Mouse (Mus musculus) neural tube, embryonic 14.5 days (tissue): ENCODE measurements around the gene Lyzl6. TPM values are rescaled to one million over a fixed set of nuclear protein-coding genes. Genes with fewer than 3 reads are reported as not detected.
A peak's percentile ranks its signal among the peaks of the same experiment; 100 is the strongest.
"Not testable (repeated sequence)": the region's sequence is repeated elsewhere in the genome, so short reads cannot be mapped to it uniquely, and the experiment has no call there.

Experiments
- ATAC-seq: fragments of 200-750 bp; cut with Nextera tagmentation; 2 replicates; pipeline ENCODE4 v1.8.0; 2017; ENCODE audit warnings: low read depth, mild to moderate bottlenecking, moderate TSS enrichment, moderate library complexity
- H3K27ac ChIP-seq: fragments of 300-500 bp; sonication (generic); 2 replicates; pipeline ENCODE4 v1.5.1; 2014; ENCODE audit warnings: low read depth, mild to moderate bottlenecking, control low read depth, low read length, moderate library complexity, mixed read lengths
- H3K27me3 ChIP-seq: fragments of 300-500 bp; sonication (generic); 2 replicates; pipeline ENCODE4 v1.6.1; 2014; ENCODE audit warnings: low read length; ENCODE audit not compliant: control insufficient read depth, insufficient read depth
- H3K36me3 ChIP-seq: fragments of 300-500 bp; sonication (generic); 2 replicates; pipeline ENCODE4 v1.6.1; 2014; ENCODE audit warnings: low read length, mixed read lengths; ENCODE audit not compliant: control insufficient read depth, insufficient read depth
- H3K4me1 ChIP-seq: fragments of 300-500 bp; sonication (generic); 2 replicates; pipeline ENCODE4 v1.6.1; 2014; ENCODE audit warnings: low read length; ENCODE audit not compliant: control insufficient read depth, insufficient read depth
- H3K4me2 ChIP-seq: fragments of 300-500 bp; sonication (generic); 2 replicates; pipeline ENCODE4 v1.6.1; 2014; ENCODE audit warnings: mild to moderate bottlenecking, low read depth, low read length, control low read depth
- H3K4me3 ChIP-seq: fragments of 300-500 bp; sonication (generic); 2 replicates; pipeline ENCODE4 v1.5.1; 2014; ENCODE audit warnings: low read depth, low read length, control low read depth, mixed read lengths
- H3K9ac ChIP-seq: fragments of 300-500 bp; sonication (generic); replicated peaks from 2 replicates; pipeline ENCODE4 v1.6.1; 2014; ENCODE audit warnings: low read depth, mild to moderate bottlenecking, control low read depth, low read length, mixed read lengths
- H3K9me3 ChIP-seq: fragments of 300-500 bp; sonication (generic); 2 replicates; pipeline ENCODE4 v1.6.1; 2016; ENCODE audit warnings: low read length; ENCODE audit not compliant: control insufficient read depth
- WGBS: fragments of 180-500 bp; shearing (Covaris S2); extraction: QIAGEN DNeasy Blood & Tissue Kit; methylation state at CpG from one replicate; pipeline ENCODE4 v1.1.7; 2014; 5-methylcytosine and 5-hydroxymethylcytosine counted together
- polyA plus RNA-seq: library from polyadenylated mRNA; unstranded; fragments of >200 nt; fragmentation: Nextera tagmentation; extraction: Ambion mirVana; gene quantifications from 2 replicates; pipeline ENCODE4 v1.2.1, GENCODE M21; 2014

Gene Lyzl6
- not detected in 2 replicates for polyA plus RNA-seq

DNA sequence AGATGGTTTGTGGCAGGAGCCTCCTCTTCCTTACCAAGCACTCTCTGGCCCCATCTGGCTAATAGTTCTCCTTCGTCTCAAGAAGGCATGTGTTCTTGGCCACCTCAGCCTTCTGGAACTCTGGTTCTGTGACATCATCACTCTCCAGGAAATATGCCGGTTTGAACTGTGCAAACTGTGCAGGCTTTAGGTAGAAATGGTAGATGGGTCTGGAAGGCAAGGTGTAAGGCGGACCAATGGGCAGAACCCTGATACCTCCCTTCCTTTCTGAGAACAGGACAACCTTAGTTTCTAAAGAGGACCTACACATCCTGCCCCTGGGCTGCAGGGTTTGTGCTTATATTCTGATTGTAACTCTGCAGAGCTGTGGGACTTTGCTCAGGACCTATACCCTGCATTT is at the start of gene Lyzl6:
Gene Lyzl6 (minus strand): TSS at position 101 of the 400 bp plus-strand sequence.
- H3K27ac ChIP-seq: no peak within 1 kb of the TSS
- H3K4me1 ChIP-seq: no peaks in the 10 kb centered on the region
- H3K27me3 ChIP-seq: no peaks in the 10 kb centered on the region
- H3K4me2 ChIP-seq: no peak within 1 kb of the TSS; the same call in 1 of the 2 replicates
- no peak within 1 kb of the TSS for H3K4me3 ChIP-seq
- no peak within 1 kb of the TSS for H3K9ac ChIP-seq
- H3K9me3 ChIP-seq: no peaks in the 10 kb centered on the region
- ATAC-seq: no peak
- 81% methylated on average over 3 of the region's 3 CpGs for whole genome bisulfite sequencing
- no peaks in the 10 kb centered on the region for H3K36me3 ChIP-seq

DNA sequence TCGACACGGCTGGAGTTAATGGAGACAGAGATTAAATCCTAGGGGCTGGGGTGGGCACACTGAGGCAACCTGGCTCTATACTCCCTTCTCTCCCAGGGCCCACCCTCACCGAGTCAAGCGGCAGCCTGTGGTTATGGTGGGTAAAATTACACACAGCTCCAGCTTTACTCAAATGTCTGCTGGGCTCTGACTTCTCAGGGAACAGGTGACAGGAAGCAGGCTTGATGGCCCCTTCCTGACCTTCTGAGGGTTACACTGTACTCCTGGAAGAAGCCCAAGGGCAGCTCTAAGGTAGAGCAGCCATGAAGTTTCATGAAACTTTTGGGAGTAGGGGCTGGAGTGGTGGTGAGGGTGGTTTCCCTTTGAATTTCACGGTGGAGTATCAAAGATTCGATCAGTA is 48.0 kb upstream of the Lyzl6 start:
- ATAC-seq: no peak
- H3K9ac ChIP-seq: no peak overlapping the region
- no peak overlapping the region for H3K4me2 ChIP-seq
- no peak overlapping the region for H3K27ac ChIP-seq
- H3K9me3 ChIP-seq: no peaks in the 10 kb centered on the region
- 93% methylated on average over 6 of the region's 6 CpGs for WGBS
- H3K4me3 ChIP-seq: no peak overlapping the region
- H3K27me3 ChIP-seq: no peaks in the 10 kb centered on the region
- H3K36me3 ChIP-seq: peaks cover 50% of the 10 kb centered on the region
- H3K4me1 ChIP-seq: no peaks in the 10 kb centered on the region

DNA sequence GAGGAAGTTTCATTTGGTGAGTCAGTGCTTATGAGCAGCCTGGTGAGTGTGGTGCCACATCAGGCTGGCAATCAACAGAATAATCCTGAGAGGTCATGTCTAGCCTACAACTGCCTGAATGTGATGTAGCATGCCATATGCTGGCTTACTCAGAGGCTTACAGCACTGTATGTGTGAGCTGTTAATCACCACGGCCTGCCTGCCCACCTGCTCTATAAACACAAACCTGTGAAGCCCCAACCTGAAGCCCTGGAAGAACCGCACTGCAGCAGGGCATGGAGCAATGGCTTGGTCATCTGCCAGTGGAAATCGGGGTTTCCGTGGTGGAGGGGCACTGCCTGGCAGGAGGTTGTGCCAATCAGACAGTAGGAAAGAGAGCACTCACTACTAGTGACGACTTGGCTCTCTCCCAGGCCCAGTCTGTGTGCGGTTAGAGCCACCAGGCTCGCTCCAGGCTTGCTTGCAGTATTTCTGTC is 46.6 kb upstream of the Lyzl6 start:
- no peaks in the 10 kb centered on the region for H3K9me3 ChIP-seq
- 90% methylated on average over 7 of the region's 7 CpGs for WGBS
- H3K27me3 ChIP-seq: no peaks in the 10 kb centered on the region
- no peak overlapping the region for H3K9ac ChIP-seq
- no peak for ATAC-seq
- H3K4me3 ChIP-seq: no peak overlapping the region
- no peaks in the 10 kb centered on the region for H3K4me1 ChIP-seq
- H3K27ac ChIP-seq: no peak overlapping the region
- H3K36me3 ChIP-seq: peaks cover 61% of the 10 kb centered on the region
- no peak overlapping the region for H3K4me2 ChIP-seq

DNA sequence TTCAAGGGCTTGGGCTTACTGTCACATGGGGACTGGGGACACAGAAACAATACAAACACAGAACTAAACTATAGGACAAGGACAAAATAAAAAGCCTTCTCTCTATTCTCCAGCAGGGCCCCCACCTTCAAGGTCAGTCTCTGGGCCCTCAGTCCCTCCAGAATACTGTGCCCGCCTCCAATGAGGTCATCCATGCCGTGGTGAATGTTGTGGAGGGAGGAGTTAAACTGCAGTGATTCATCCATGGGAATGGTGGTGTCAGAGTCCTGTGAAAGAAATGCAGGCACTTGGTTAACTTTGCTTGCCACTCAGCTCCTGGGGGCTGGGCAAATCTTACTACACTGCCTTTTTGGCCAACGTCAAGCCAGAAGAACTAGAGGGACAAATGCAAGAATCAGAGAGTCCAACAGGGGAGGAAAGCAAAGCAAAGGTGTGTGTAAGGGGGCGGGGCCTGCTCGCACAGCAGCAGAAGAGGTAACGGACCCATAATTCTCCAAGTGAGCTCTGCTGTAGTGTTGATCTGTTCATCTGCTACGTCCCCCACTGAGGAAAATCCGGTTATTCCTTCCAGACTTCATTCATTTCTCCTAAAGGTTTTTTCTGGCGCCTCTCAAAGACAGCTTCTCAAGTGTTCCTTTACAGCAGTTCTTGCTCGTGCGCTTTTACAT is 45.1 kb upstream of the Lyzl6 start:
- no peak for ATAC-seq
- WGBS: 90% methylated on average over 11 of the region's 11 CpGs
- no peaks in the 10 kb centered on the region for H3K4me1 ChIP-seq

DNA sequence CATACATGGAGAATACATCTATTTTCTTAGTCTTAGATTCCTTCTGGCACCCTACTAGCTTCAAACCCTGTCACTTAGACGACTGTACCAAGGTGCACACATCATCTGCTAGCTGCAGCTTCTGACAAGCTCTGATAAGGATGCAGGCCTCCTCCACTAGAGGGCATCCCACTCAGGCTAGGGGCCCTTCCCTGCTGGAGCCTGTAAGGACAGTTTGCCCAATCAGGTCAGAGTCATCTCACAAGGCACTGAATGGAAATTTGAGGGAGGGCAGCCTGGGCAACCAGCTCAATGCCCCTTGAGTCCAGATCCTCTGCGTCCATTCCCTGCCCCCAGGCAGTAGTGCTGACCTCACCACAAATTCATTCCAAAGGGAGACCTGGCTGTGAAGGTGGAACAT is 38.4 kb upstream of the Lyzl6 start:
- not testable (repeated sequence) for ATAC-seq, H3K4me3 ChIP-seq, H3K9me3 ChIP-seq, H3K27me3 ChIP-seq, H3K9ac ChIP-seq, H3K4me2 ChIP-seq, H3K4me1 ChIP-seq, H3K27ac ChIP-seq
- 36% methylated on average over 2 of the region's 2 CpGs for WGBS
- peaks cover 41% of the 10 kb centered on the region for H3K36me3 ChIP-seq

More for the DNA sequence above, 45.1 kb upstream of the Lyzl6 start:
- Histone ChIP-seq H3K4me3 (no peak overlapping the region), H3K9ac (no peak overlapping the region), H3K36me3 (peaks cover 71% of the 10 kb centered on the region), H3K27me3 (no peaks in the 10 kb centered on the region), H3K4me2 (no peak overlapping the region), H3K27ac (no peak overlapping the region), H3K9me3 (no peaks in the 10 kb centered on the region)

DNA sequence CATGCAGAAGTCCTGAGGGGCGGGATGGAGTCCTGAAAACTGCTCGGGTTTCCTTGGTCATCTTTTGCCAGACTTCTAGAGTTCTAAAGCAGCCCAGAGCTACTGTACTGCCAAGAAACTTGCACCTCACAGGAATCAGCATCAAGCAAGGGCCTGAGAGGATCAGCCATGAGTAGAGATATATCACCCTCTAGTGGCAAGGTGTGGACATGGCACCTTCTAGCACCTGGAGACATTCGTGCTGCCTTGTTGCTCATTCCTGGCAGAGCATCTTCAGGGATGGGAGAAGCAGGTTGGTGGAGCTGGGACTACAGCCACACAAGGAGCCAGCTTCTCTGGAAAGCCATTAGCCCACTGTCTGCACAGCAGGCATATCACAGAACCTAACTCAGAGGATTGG is 36.9 kb upstream of the Lyzl6 start:
- Histone ChIP-seq H3K9ac (no peak overlapping the region), H3K27me3 (no peaks in the 10 kb centered on the region), H3K27ac (no peak overlapping the region), H3K4me2 (no peak overlapping the region), H3K4me1 (no peaks in the 10 kb centered on the region), H3K4me3 (no peak overlapping the region), H3K9me3 (no peaks in the 10 kb centered on the region), H3K36me3 (peaks cover 27% of the 10 kb centered on the region)
- 49% methylated on average over 3 of the region's 3 CpGs for WGBS
- no peak for ATAC-seq

DNA sequence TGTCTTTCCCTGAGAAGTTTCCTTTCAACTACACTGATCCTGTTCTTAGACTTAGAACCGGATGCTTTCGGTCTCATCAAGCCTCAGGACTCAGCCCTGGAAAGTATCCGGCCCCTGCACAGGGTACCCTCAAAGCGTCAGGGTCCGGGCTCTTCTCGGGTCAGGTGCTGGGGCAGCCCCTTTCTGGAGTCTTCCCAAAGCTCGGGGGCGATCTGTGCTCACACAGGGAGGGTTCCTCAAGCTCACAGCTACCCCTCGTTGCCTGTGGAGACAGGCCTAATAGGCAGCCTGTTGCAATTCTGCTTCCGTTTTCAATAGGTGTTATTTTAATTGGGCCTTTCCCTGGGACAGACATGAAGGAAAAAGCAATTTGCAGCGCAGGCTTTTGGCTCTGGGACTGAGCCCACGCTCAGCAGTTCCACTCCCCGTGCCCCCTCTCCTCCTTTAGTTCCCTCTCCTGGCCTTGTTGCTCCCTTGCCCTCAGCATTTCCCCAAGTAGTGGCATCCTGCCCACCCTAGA is 28.3 kb upstream of the Lyzl6 start:
- Histone ChIP-seq H3K27me3 (no peaks in the 10 kb centered on the region), H3K9ac (no peak overlapping the region), H3K27ac (no peak overlapping the region), H3K4me2 (no peak overlapping the region), H3K4me1 (0 out of 2 replicates have a peak, but pooled peaks cover 9% of the 10 kb centered on the region), H3K9me3 (no peaks in the 10 kb centered on the region), H3K4me3 (no peak overlapping the region), H3K36me3 (no peaks in the 10 kb centered on the region)
- WGBS: 56% methylated on average over 13 of the region's 13 CpGs
- ATAC-seq: no peak

DNA sequence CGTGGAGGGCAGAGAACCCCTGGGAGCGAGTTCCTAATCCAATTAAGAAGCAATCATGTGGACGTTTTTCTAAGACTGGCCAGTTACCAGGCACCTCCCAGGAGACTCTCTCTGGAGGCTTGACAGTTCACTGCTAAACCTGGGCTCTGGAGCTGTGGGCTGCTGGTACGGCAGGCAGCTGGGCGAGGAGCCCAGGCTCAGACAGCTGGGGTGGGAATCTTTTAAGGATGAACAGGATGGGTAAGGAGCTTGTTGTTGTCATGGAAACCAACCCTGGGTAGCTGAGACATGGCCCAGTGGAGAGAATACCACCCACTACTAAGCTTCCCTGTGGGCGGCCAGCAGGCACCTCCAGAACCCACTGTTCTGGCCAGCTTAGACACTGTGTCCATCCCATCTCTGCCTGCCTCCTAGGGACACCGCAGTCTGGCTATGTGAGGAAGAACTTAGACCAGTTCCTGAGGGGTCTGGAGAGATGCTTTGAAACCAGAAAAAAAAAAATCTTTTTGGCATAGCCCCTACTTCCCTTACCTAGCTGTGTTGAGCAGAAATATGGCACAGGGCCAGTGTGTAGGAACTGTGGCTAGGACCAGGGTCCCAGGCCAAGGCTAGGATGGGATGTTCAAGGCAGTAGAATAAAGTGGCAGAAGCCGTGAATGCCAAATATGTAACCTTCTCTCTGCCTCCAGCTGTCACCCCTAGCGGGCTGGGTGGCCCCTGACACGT is 27.7 kb upstream of the Lyzl6 start:
- H3K27me3 ChIP-seq: no peaks in the 10 kb centered on the region
- no peaks in the 10 kb centered on the region for H3K36me3 ChIP-seq
- H3K27ac ChIP-seq: no peak overlapping the region
- H3K4me3 ChIP-seq: no peak overlapping the region
- H3K4me1 ChIP-seq: 0 out of 2 replicates have a peak, but pooled peaks cover 9% of the 10 kb centered on the region
- peak; percentile 79 for ATAC-seq
- 33% methylated on average over 10 of the region's 10 CpGs for WGBS
- H3K4me2 ChIP-seq: no peak overlapping the region
- no peaks in the 10 kb centered on the region for H3K9me3 ChIP-seq
- no peak overlapping the region for H3K9ac ChIP-seq

DNA sequence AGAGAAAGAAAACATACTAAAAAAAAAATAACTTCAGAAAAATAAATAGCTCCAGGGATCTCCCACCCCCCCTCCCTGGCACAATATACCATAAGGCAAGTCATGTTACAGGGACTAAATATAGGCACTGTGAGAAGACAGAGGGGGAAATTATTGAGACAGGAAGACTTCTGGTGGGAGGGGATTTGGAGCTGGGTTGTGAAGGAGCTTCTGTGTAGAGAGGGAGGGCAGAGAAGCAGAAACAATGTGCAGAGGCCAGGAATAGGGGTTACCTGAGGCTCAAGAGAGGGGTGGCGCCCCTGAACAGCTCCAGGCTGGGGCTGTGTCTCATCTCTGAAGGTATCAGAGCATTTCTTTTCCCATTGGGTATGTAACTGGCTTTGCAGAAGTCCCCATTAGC is 27.0 kb upstream of the Lyzl6 start:
- 77% methylated on average over 1 of the region's 1 CpGs for WGBS
- H3K4me1 ChIP-seq: 0 out of 2 replicates have a peak, but pooled peaks cover 9% of the 10 kb centered on the region
- no peaks in the 10 kb centered on the region for H3K9me3 ChIP-seq
- no peak overlapping the region for H3K27ac ChIP-seq
- no peak for ATAC-seq
- no peaks in the 10 kb centered on the region for H3K36me3 ChIP-seq
- no peak overlapping the region for H3K4me2 ChIP-seq
- no peak overlapping the region for H3K4me3 ChIP-seq
- H3K27me3 ChIP-seq: no peaks in the 10 kb centered on the region
- H3K9ac ChIP-seq: no peak overlapping the region; the same call in 1 of the 2 replicates
